Mouse (Mus musculus) layer of hippocampus, adult 11-12 months (tissue): ENCODE measurements around the gene Bzw1.
"Not testable (repeated sequence)": the region's sequence is repeated elsewhere in the genome, so short reads cannot be mapped to it uniquely, and the experiment has no call there.

Source experiments
- DNase-seq: peaks from one replicate; pipeline ENCODE4 v3.0.0; 2022; ENCODE audit warnings: low spot score

The Bzw1 gene

DNA sequence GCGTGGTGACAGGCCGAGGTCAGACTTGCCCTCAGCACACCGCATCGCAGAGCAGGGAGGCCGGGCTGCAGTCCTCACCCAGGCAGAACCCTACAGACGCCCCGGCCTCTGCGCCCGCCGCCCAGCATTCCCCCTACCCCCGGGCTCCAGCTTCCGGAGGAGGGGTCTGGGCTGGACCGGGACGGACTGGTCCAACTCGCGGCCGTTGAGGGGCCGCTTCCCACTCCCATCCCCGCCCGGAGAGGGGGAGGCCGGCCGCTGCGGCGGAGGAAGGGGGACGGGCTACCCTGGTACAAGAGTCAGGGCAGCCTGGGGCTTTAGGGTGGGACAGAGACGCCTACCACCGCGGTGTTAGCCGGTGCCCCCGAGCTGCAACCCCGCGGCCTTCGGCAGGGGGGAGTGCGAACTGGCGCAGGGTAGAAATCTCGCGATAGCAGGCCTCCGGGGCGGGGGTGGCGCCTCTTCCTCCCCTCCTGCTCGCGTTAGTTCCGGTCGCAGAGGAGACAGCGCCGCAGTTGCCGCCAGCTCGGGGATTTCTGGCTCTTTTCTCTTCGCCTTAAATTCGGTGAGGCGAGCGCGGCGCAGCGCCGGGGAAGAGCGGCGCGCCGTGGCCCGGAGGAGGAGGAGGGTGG, at the start of gene Bzw1:
Bzw1 (plus strand) TSS at position 247 of the 632 bp plus-strand sequence.
- peak; percentile 92 for DNase-seq

- DNase-seq: no peak
Observed at GRCm38 (mm10) chr1:58343861-58344260, 48.8 kb upstream of the Bzw1 start.

DNA sequence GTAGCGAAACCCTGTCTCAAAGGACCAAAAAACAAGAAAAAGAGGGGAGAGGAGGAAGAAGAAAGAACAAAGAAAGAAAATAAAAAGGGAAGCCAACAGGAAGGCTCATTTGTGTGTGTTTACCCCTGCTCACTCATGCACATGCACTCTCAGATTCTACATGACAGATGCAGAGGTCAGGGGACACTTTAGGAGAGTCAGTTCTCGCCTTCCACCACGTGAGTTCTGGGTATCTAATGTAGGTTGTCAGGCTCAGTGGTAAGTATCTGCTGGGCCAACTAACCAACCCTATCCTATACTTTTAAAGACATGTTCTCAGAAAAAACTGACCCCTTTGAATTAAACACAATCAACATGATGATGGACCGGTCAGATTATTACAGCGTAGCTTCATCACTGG, 48.1 kb upstream of the Bzw1 start:
- DNase-seq: no peak

DNA sequence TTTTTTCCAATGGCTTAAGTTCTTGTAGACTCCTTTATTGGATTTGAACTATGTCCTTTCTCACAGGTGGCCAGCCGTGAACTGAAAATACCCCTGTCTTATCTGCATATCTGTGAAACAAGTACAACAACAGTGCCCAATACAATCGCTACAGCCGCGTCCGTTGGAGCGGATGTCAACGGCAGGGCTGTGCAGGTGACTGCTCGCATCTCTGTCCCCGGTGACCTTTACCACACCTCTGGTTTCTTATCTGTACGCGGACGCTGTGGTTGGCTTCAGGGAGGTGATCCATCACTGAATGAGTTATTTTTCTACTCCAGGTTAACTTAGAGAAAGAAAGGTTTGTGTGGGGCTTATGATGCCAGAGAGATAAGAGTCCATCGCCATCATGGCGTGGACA, 46.5 kb upstream of the Bzw1 start:
- DNase-seq: no peak

- no peak for DNase-seq
Observed at GRCm38 (mm10) chr1:58348712-58349111, 44.0 kb upstream of the Bzw1 start.

DNA sequence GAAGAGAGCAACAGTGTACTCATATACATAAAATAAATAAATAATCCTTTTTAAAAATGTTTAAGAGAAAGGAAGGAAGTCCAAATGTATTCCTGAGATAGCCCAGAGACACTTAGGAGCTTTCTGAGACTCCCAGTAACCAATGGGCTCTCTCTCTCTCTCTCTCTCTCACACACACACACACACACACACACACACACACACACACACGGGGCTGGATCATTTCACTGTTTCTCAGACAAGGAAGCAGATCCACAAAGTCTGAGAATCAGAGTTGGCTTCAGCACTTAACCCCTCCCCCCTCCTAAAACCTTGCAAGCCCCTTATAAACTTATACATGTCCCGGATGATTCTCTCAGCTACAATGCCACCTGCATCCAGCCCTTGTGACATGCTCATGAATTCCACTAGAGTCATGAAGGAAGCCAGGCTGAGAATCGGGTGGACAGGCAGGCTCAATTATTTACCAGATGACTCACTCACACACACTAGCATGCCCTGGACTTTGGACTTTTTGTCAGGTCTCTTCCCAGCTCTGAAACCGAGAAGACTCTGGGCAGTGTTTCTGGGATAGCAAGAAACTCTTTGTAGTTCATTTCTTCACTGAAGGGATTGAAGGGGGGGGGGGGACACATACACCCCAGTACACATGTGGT, 39.3 kb upstream of the Bzw1 start:
- DNase-seq: no peak

DNA sequence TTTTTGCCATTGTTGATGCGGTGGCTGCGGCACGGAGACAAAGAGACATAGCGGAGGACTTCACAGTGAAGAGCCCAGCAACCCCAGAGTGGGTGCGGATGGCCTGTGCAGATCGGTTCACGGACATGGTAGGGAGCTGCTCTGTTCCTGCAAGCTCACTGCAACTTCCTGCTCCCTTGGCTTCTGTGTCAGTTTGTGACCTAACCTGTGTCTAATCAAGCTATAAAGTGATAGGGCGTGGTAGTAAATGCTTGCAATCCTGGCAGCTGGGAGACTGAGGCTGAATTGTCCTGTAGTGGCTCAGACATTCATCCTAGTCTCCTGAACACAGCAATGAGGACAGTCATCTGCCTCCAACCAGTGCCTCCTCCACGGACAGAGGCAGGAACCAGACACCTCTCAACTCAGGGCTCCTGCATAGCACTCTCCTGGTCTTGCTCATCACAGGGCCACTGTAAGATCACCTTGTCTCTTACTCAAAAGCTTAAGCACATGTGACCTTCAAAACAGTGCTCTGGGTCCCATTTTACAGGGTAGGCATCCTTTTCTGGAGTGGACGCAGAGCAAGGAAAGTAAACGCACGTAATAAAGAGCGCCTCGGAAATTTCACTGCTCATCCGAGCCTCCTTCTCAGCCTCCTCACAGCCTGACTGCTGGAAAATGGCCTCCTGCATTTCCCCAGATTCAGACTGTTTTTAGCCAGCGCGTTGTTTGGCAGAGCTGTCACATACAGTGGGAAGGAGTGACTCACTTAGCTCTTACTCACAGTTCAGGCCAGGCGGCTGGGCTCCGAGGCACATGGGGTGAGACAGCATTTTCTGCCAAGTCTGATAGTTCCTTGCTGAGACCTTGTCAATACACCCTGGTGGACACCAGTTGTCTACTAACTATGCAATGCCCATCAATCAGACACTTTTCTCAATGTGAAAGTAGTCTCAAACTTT, 33.5 kb upstream of the Bzw1 start:
- peak; percentile 44 for DNase-seq

GRCm38 (mm10) chr1:58362296-58362695, 30.4 kb upstream of the Bzw1 start:
- DNase-seq: no peak

DNA sequence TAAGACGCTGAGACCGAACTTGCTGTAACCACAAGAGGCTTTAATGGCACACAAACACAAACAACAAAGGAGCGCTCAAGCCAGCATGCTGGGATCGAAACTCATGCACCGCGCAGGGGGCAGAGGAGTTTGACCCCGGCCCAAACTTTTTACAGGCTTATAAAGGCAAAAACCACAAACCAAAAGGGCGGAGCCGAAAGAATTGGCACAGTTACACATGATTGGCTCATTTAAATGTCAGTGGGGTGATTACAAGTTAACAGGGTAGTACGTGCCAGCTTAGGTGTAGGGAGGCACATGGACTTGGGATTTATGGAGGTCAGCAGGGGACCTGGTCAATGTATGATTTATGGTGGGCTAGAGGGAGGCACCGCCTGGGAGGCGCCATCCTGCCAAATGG, 28.1 kb upstream of the Bzw1 start:
- DNase-seq: no peak

GRCm38 (mm10) chr1:58365829-58366228, 26.9 kb upstream of the Bzw1 start:
- DNase-seq: no peak

- no peak for DNase-seq
Observed at GRCm38 (mm10) chr1:58366737-58367471, 25.8 kb upstream of the Bzw1 start.

DNA sequence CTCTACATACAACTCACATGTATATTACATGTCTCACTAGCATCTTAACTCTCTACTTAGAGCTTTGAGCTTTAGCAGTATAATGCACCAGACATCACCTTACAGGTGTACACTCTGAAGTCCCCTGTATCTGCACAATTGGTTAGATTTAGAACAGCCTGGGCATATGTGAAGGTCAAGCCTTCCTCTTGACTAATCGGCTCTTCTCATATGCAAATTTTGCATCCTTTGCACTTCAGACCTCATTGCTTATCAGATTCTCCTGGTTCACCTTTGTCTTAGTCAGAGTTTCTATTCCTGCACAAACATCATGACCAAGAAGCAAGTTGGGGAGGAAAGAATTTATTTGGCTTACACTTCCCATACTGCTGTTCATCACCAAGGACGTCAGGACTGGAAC, 23.0 kb upstream of the Bzw1 start:
- no peak for DNase-seq

DNA sequence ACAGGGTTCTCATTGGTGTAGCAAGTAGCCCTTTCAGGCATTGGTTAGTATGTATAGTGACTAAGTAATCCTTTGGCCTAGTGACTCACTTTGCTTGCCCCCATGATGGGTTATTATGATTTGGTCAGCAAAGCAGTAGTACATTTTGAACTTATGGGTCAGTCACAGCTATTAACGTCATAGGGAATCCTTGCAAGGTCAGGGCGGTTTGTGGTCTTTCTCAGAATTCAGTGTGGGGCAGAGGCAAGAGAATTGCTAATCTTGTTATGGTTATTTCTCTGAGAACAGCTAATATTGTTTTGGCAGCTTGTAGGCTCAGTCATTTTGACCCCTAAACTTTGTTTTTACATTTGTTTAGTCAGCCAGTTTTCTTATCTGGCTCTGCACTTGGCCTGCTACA, 18.4 kb upstream of the Bzw1 start:
- DNase-seq: not testable (repeated sequence)

GRCm38 (mm10) chr1:58375574-58376147, 17.0 kb upstream of the Bzw1 start:
- no peak for DNase-seq

- no peak for DNase-seq
Observed at GRCm38 (mm10) chr1:58382586-58383281, 10.0 kb upstream of the Bzw1 start.

DNA sequence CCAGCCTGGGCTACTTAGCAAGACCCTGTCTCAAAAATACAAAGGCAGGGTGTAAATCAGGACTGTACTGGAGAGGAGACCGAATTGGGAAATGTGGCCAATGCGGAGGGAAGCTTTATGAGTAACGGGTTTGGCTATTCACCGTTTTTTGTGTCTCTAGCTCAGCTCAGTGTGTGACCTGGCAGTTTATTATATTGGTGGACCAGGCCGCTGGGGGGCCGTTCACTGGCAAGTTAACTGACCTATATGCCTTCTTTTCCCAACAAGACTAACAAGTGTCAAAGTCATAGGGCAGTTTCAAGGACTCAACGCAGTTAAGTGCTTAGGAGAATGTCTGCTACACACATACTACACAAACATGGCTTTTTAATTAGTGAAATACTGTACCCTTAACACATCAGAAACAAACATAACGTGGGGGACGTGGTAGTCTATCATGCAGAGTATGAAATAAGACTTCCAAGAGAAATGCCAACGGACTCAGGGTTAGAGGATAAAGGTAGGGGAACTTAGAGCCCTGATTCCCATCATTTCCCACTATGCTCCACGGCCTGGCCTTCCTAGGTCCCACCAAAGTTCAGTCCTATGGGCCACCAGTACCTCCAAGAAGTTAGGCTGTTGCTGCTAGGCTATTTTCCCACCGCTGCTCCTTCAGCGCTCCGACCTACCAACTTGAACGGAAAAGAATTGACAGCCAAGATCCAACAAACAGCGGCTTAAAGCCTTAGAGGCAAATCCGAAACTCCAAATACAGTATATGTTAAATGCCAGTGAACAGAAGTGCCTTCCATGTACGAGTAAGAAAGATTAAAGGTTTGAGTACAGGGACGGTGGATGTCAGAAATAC, 1.1 kb upstream of the Bzw1 start:
- no peak for DNase-seq

DNA sequence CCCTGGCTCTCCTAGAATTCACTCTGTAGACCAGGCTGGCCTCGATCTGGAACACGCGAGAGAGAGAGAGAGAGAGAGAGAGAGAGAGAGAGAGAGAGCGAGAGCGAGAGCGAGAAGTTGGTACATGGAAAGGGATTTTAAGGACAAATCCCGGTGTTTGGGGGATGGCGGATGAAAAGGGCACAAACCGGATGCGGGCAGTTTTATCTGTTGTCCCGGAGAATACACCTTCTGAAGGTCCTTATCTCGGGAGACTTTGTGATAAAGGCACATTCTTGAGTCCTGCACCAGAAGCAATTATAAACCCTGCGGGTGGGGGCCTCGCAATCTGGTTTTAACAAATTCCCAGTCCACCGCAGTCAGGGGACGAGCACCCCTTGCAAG, 438 bp upstream of the Bzw1 start:
- no peak for DNase-seq

- peak; percentile 28 for DNase-seq
Observed at GRCm38 (mm10) chr1:58393284-58394195, 842 bp downstream of the Bzw1 start.

GRCm38 (mm10) chr1:58395341-58395740, 2.6 kb downstream of the Bzw1 start:
- DNase-seq: no peak
